Mouse (Mus musculus) ZHBTc4 (cell line): ENCODE data around the gene Gm15091.
"Not testable (repeated sequence)": the region's sequence is repeated elsewhere in the genome, so short reads cannot be mapped to it uniquely, and the experiment has no call there.

Experiments
- DNase-seq: peaks from one replicate; pipeline ENCODE4 v3.0.0-alpha.2; 2011; ENCODE audit warnings: low read depth, low spot score

Gene Gm15091

DNA sequence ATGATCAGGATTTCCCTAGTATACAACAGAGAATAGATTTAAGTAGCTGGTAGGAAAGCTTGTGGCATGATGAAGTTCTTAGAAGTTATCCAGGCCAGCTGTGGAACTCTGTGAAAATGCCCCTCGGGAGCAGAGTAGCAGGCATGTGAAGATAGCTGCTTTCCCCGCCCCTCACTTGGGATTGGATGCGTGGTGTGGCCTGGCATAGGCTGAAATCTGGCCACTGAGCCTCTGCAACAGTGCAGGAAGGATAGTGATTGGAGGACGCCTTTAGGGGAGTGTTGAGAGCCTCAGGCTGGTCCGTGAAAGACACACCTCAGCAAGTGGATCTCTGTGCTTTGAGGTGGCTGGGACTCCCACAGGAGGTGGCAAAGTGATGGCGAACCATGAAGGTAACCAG is at the start of gene Gm15091:
TSS of gene Gm15091 (plus strand) at position 301 of the 400 bp plus-strand sequence.
- DNase-seq = not testable (repeated sequence)
